Mouse (Mus musculus): ENCODE results near the gene Adtrp. TPM values are rescaled to one million over a fixed set of nuclear protein-coding genes. Genes with fewer than 3 reads are reported as not detected.

Adtrp gene
- polyA plus RNA-seq (2012; rRNA removed) (3.9 TPM in 2 replicates), polyA plus RNA-seq (2014; fragmentation: Nextera tagmentation; extraction: Ambion mirVana) (7.1 and 9.3 TPM in 2 replicates)

DNA sequence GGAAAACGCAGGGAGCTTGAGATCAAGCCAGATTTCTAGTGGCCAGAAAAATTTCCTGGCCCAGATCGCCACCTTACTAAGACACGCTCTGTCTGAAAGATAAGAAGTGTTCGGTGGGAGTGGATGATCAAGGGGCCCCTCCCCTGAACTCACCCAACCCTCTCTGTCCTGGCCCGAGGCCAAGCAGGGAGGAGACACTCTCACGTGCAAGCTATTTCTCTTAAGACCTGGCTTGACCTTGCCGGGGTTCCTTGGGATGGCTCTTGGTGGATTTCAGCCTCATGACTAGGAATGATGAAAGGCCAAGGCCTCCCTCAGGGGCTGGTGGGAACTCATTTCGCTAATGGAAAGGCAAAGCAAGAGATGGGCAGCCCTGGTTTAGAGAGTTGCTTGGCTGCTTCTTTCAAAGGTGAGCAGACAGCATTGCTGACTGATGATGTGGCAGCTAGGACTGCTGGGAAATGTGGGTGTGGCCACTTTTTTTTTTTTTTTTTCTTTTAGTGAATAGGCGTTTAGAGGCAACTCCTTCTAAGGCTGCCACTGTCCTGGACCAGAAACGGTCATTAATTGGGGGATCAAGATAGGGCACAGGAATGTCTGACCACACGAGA is at the start of gene Adtrp:
Gene Adtrp (minus strand): TSS at position 169 of the 611 bp plus-strand sequence.
- no peaks in the 10 kb centered on the region for H3K36me3 ChIP-seq (ENCODE audit: control insufficient read depth, insufficient read depth, low read length)
- H3K9me3 ChIP-seq (ENCODE audit: control insufficient read depth, low read length): no peaks in the 10 kb centered on the region
- no peak within 1 kb of the TSS for H3K9ac ChIP-seq (ENCODE audit: low read depth, low read length, severe bottlenecking)
- WGBS: 70% methylated on average over 11 of the region's 11 CpGs
- no peaks in the 10 kb centered on the region for H3K27me3 ChIP-seq (ENCODE audit: control insufficient read depth, insufficient read depth, low read length)
- TF ChIP-seq POLR2A (IDR thresholded peaks at IDR 0.05; ENCODE audit: borderline replicate concordance, extremely low read depth, insufficient read depth, insufficient read length): no peak
- no peak within 1 kb of the TSS for H3K27ac ChIP-seq (replicated peaks; ENCODE audit: low read depth, low read length)
- DNase-seq (ENCODE audit: low spot score) (no peak), ATAC-seq (ENCODE audit: low FRiP score, low read depth) (no peak)
- H3K4me1 ChIP-seq (ENCODE audit: control insufficient read depth, insufficient read depth, low read length): no peaks in the 10 kb centered on the region
- H3K4me3 ChIP-seq (replicated peaks; ENCODE audit: low read length): no peak within 1 kb of the TSS
- H3K4me2 ChIP-seq (replicated peaks; ENCODE audit: low read depth, low read length, severe bottlenecking): no peak within 1 kb of the TSS

- Histone ChIP-seq H3K4me1 (ENCODE audit: control insufficient read depth, insufficient read depth, low read length) (no peaks in the 10 kb centered on the region), H3K4me2 (replicated peaks; ENCODE audit: low read depth, low read length, severe bottlenecking) (no peak overlapping the region), H3K27ac (replicated peaks; ENCODE audit: low read depth, low read length) (no peak overlapping the region), H3K9ac (ENCODE audit: low read depth, low read length, severe bottlenecking) (no peak overlapping the region), H3K36me3 (ENCODE audit: control insufficient read depth, insufficient read depth, low read length) (no peaks in the 10 kb centered on the region), H3K4me3 (replicated peaks; ENCODE audit: low read length) (no peak overlapping the region), H3K9me3 (ENCODE audit: control insufficient read depth, low read length) (no peaks in the 10 kb centered on the region), H3K27me3 (ENCODE audit: control insufficient read depth, insufficient read depth, low read length) (no peaks in the 10 kb centered on the region)
- 94% methylated on average over 12 of the region's 12 CpGs for WGBS
- no peak for DNase-seq (ENCODE audit: low spot score)
- no peak for TF ChIP-seq POLR2A (IDR thresholded peaks at IDR 0.05; ENCODE audit: borderline replicate concordance, extremely low read depth, insufficient read depth, insufficient read length)
- no peak for ATAC-seq (ENCODE audit: low FRiP score, low read depth)
These were observed 44.5 kb upstream of the Adtrp start for GRCm38 (mm10) chr13:41892016-41892415.

DNA sequence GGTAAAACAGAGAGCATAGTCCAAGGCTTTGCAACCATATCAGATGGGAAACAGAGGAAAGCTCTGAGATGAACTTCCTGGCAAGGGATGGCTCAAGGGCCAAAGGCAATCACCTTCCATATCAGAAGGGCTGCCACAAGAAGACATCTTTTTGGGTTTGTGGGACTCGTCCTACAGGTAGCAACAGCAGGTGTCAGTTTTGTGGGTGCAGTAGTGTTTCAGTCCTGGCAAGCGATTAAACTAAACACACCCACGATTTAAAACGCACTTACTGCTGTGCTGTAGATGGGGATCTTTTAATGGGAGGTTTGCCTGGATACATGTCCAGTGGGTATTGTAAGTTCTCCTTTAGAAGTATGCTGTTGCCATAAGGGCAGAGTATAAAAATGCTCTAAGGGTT is 43.1 kb upstream of the Adtrp start:
- Histone ChIP-seq H3K9ac (ENCODE audit: low read depth, low read length, severe bottlenecking) (no peak overlapping the region), H3K4me3 (replicated peaks; ENCODE audit: low read length) (no peak overlapping the region), H3K36me3 (ENCODE audit: control insufficient read depth, insufficient read depth, low read length) (no peaks in the 10 kb centered on the region), H3K4me2 (replicated peaks; ENCODE audit: low read depth, low read length, severe bottlenecking) (no peak overlapping the region), H3K9me3 (ENCODE audit: control insufficient read depth, low read length) (no peaks in the 10 kb centered on the region), H3K27ac (replicated peaks; ENCODE audit: low read depth, low read length) (no peak overlapping the region), H3K27me3 (ENCODE audit: control insufficient read depth, insufficient read depth, low read length) (no peaks in the 10 kb centered on the region), H3K4me1 (ENCODE audit: control insufficient read depth, insufficient read depth, low read length) (no peaks in the 10 kb centered on the region)
- ATAC-seq (ENCODE audit: low FRiP score, low read depth) (no peak), DNase-seq (ENCODE audit: low spot score) (no peak)
- no peak for TF ChIP-seq POLR2A (IDR thresholded peaks at IDR 0.05; ENCODE audit: borderline replicate concordance, extremely low read depth, insufficient read depth, insufficient read length)
- 68% methylated on average over 4 of the region's 4 CpGs for WGBS

DNA sequence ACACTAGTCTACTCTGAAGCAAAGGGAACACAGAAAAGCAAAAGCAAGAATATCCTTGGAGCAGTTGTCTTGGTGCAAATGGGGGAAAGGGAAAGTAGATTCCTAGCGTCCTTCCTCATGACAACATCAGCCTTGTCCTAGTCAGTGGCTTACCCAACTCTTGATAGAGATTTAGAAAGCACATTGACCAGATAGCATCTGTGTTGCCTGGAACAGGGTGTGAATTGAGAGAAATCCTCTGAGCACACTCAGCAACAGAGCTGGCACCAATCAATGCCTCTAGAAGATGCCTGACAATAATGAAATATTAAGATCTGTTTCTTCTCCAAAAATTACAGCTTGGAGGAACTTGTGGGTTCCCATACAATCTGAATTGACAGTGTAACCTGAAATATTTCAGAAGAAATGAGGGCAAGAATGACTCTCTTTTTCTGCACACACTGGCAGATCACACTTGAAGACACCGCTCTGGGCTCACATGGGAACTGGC is 42.7 kb upstream of the Adtrp start:
- no peaks in the 10 kb centered on the region for H3K27me3 ChIP-seq (ENCODE audit: control insufficient read depth, insufficient read depth, low read length)

GRCm38 (mm10) chr13:41888644-41889043 is 41.2 kb upstream of the Adtrp start:
- ATAC-seq (ENCODE audit: low FRiP score, low read depth): no peak
- Histone ChIP-seq H3K36me3 (ENCODE audit: control insufficient read depth, insufficient read depth, low read length) (no peaks in the 10 kb centered on the region), H3K9ac (ENCODE audit: low read depth, low read length, severe bottlenecking) (no peak overlapping the region), H3K4me2 (replicated peaks; ENCODE audit: low read depth, low read length, severe bottlenecking) (no peak overlapping the region), H3K4me3 (replicated peaks; ENCODE audit: low read length) (no peak overlapping the region), H3K9me3 (ENCODE audit: control insufficient read depth, low read length) (no peaks in the 10 kb centered on the region), H3K27ac (replicated peaks; ENCODE audit: low read depth, low read length) (no peak overlapping the region), H3K4me1 (ENCODE audit: control insufficient read depth, insufficient read depth, low read length) (no peaks in the 10 kb centered on the region), H3K27me3 (ENCODE audit: control insufficient read depth, insufficient read depth, low read length) (no peaks in the 10 kb centered on the region)
- no peak for TF ChIP-seq POLR2A (IDR thresholded peaks at IDR 0.05; ENCODE audit: borderline replicate concordance, extremely low read depth, insufficient read depth, insufficient read length)
- WGBS: 79% methylated on average over 2 of the region's 2 CpGs
- DNase-seq (ENCODE audit: low spot score): no peak

More for the DNA sequence above, 42.7 kb upstream of the Adtrp start:
- Histone ChIP-seq H3K9ac (ENCODE audit: low read depth, low read length, severe bottlenecking) (no peak overlapping the region), H3K4me2 (replicated peaks; ENCODE audit: low read depth, low read length, severe bottlenecking) (no peak overlapping the region), H3K4me3 (replicated peaks; ENCODE audit: low read length) (no peak overlapping the region), H3K4me1 (ENCODE audit: control insufficient read depth, insufficient read depth, low read length) (no peaks in the 10 kb centered on the region), H3K36me3 (ENCODE audit: control insufficient read depth, insufficient read depth, low read length) (no peaks in the 10 kb centered on the region), H3K27ac (replicated peaks; ENCODE audit: low read depth, low read length) (no peak overlapping the region), H3K9me3 (ENCODE audit: control insufficient read depth, low read length) (no peaks in the 10 kb centered on the region)
- TF ChIP-seq POLR2A (IDR thresholded peaks at IDR 0.05; ENCODE audit: borderline replicate concordance, extremely low read depth, insufficient read depth, insufficient read length): no peak
- ATAC-seq (ENCODE audit: low FRiP score, low read depth) (no peak), DNase-seq (ENCODE audit: low spot score) (no peak)
- 82% methylated on average over 2 of the region's 2 CpGs for WGBS

Measured in limb, embryonic 14.5 days (tissue).